Mouse (Mus musculus) inflammation-experienced regulatory T-cells, adult 6 months (primary cell): ENCODE results near the gene Fam169a. TPM values are rescaled to one million over a fixed set of nuclear protein-coding genes. Genes with fewer than 3 reads are reported as not detected.

Experiments
- polyA plus RNA-seq, 3 experiments: library from polyadenylated mRNA; unstranded; fragments of 100-300 nt; shearing (Covaris generic); gene quantifications; one replicate each; pipeline ENCODE4 v1.2.1; 2017

Fam169a gene
- polyA plus RNA-seq, 3 experiments from 2014 or later, result 0.23 to 0.75 (median 0.37) TPM

Other genes with a start within 250 kb of the Fam169a start
- under 1 TPM in 1 of 3 experiments, not detected in 2; 0.09 TPM for gene Gcnt4, start 142.6 kb upstream of the Fam169a start, polyA plus RNA-seq
- gene 1700029F12Rik, start 32.9 kb upstream of the Fam169a start, polyA plus RNA-seq, result not detected
- gene Gm6169, start 32.0 kb downstream of the Fam169a start, polyA plus RNA-seq, result 1 to 10 TPM; 2.7 to 8.8 (median 6.8) TPM
- 10 to 100 TPM; 32.8 to 50.8 (median 46.4) TPM for gene Gfm2, start 70.7 kb downstream of the Fam169a start, polyA plus RNA-seq
- gene Nsa2, start 70.7 kb downstream of the Fam169a start, polyA plus RNA-seq, result 100 to 1,000 TPM; 126 to 177 (median 127) TPM
- 100 to 1,000 TPM in 1 of 3 experiments, 10 to 100 TPM in 2; 58.3 to 103 (median 64.1) TPM for gene Hexb, start 131.1 kb downstream of the Fam169a start, polyA plus RNA-seq
- 1 to 10 TPM; 1.7 to 4.6 (median 3.3) TPM for gene Enc1, start 173.8 kb downstream of the Fam169a start, polyA plus RNA-seq